Mouse (Mus musculus) embryo, embryonic 11.5 days (tissue): ENCODE results near the gene Bcas2.
"Not testable (repeated sequence)": the region's sequence is repeated elsewhere in the genome, so short reads cannot be mapped to it uniquely, and the experiment has no call there.

Experiments
- DNase-seq: peaks from one replicate; pipeline ENCODE4 v3.0.0-alpha.2; 2012; ENCODE audit warnings: low read depth, low spot score

Bcas2 gene

GRCm38 (mm10) chr3:103159232-103159900 is 12.1 kb upstream of the Bcas2 start:
- DNase-seq: no peak

GRCm38 (mm10) chr3:103169771-103170170 is 1.7 kb upstream of the Bcas2 start:
- DNase-seq: peak; percentile 77

DNA sequence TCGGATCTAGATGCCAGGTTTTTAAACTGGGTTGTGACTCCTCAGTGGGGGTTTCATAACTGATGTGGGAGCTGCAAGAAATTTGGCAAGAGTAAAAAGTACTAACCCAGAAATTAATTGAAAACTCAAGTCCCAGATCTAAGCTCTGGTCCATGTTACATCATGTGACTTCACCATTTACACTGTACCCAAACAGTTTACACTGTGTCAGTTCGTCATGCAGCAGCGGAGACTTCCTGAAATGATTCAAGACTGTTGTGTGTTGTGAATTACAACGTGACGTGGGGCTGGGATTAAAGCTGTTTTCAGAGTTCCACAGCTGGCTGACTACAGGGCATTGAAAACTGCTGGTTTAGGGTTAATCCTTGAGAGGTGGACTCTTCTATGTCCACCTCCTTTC is 1.2 kb downstream of the Bcas2 start:
- DNase-seq: no peak

DNA sequence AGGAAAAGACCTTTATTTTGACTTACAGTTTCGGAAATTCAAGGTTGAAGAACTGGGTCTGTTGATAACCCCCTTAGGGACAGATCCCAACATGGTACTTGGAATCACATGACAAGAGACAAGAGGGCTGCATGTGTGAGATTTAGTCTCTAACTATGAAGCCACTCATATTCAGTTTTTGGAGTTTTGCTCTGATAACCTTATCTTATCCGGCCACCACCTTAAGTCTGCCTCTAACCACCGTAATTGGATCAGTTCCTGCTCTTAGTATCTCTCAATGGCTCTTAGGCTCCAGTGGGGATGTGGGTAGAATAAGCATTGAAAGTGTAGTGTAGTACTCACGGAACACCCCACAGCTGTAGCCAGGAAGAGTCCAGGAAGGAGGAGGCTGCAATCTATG is 5.3 kb downstream of the Bcas2 start:
- no peak for DNase-seq

DNA sequence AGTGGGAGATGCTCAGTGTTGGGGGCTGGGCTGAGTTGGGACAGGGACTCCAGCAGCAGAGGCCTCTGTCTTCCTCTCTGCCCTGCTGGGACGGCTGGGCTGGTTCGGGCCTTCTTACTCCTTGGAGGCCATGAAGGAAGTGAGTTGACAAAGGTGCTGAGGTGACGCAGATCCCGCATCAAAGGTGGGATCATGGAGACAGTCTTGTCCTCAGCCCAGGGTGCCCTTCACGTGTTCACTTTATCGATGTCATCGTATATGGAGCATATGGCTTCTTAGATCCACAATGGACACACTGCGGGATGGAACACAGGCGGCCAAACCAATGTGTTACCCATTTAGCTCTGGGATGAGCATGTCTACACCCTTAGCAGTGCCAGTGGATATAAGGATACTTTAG is 8.1 kb downstream of the Bcas2 start:
- no peak for DNase-seq

- DNase-seq: no peak
Measured at GRCm38 (mm10) chr3:103181171-103181570, 9.7 kb downstream of the Bcas2 start.

- DNase-seq: no peak
Measured at GRCm38 (mm10) chr3:103182821-103183220, 11.4 kb downstream of the Bcas2 start.

- DNase-seq: not testable (repeated sequence)
Measured at GRCm38 (mm10) chr3:103184467-103184866, 13.0 kb downstream of the Bcas2 start.

DNA sequence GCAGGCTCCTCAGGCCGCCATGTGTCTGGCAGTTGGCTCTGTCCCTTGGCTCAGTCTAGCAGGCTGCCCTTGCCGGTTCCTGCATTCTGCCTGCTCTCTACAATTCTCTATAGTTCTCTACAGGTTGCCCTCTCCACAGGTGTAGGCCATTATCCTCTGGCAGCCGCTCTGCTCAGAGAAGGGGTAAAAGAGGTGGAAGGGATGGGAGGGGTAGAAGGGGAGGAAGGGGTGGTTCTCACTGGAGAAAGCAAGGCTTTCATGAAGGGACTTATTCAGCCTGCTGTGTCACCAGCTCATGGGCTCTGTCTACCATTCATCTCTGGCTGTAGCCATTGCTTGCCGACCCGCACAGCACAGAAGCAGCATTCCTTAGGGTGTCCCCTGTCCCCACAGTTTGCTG is 17.0 kb downstream of the Bcas2 start:
- no peak for DNase-seq

- DNase-seq: no peak
Measured at GRCm38 (mm10) chr3:103188856-103189255, 17.4 kb downstream of the Bcas2 start.

GRCm38 (mm10) chr3:103192161-103192560 is 20.7 kb downstream of the Bcas2 start:
- DNase-seq: no peak

- no peak for DNase-seq
Measured at GRCm38 (mm10) chr3:103193186-103193585, 21.7 kb downstream of the Bcas2 start.

GRCm38 (mm10) chr3:103196320-103196823 is 24.9 kb downstream of the Bcas2 start:
- DNase-seq: no peak

DNA sequence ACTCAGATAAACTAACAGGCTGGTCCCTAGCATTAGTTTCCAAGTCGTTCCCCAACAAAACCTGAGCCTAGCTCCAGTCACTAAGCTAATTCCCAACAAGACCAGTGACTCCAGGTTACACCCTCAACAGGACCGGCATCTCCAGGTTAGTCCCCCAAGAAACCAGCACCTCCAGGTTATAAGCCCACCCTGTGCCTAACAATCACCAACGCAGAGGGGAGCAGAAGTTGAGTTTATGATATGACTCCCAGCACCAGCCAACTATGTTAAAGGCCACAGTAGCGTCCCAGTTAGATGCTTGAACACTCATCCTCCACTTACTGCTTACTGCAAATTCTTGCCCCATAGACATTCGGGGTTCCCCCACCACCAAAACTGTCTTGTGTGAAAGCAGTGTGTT is 27.9 kb downstream of the Bcas2 start:
- DNase-seq: no peak

GRCm38 (mm10) chr3:103201105-103201504 is 29.6 kb downstream of the Bcas2 start:
- DNase-seq: not testable (repeated sequence)

DNA sequence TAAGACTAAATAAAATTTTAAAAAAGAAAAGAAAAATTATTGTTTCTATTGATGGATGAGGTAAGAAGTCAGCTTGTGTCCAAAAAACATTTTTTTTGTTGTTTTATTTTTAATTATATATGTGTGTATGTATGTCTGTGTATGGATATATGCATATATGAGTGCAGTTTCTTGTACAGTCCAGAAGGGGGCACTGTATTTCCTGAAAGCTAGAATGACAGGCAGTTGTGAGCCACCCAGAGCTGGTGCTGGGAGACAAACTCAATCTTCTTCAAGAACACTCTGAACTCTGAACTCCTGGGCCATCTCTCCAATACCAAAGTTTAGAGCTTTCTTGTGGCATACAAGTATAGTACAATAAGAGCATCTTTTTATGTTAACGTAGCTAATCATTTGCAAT is 32.1 kb downstream of the Bcas2 start:
- DNase-seq: no peak

DNA sequence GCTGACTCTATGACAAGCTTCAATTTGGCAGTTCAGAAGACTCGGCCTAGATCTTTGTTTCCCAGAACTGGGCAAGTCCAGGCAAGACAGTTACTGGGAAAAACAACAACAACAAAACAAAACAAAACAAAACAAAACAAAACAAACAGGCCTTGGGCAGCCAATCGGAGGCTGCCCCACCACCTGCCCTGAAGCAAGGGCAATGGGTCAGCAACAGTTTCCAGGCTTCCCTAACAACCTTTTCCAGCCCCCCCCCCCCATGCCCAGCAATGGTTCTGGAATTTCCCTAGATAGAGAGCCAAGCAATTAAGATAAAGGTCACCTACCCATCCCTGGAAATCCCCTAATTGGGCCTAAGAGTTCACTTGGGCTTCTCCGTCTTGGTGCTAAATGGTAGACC is 33.0 kb downstream of the Bcas2 start:
- no peak for DNase-seq

GRCm38 (mm10) chr3:103206393-103206792 is 34.9 kb downstream of the Bcas2 start:
- no peak for DNase-seq

GRCm38 (mm10) chr3:103207749-103208148 is 36.3 kb downstream of the Bcas2 start:
- no peak for DNase-seq

- DNase-seq: no peak
Measured at GRCm38 (mm10) chr3:103208237-103208636, 36.8 kb downstream of the Bcas2 start.

GRCm38 (mm10) chr3:103211101-103211500 is 39.6 kb downstream of the Bcas2 start:
- DNase-seq: no peak

DNA sequence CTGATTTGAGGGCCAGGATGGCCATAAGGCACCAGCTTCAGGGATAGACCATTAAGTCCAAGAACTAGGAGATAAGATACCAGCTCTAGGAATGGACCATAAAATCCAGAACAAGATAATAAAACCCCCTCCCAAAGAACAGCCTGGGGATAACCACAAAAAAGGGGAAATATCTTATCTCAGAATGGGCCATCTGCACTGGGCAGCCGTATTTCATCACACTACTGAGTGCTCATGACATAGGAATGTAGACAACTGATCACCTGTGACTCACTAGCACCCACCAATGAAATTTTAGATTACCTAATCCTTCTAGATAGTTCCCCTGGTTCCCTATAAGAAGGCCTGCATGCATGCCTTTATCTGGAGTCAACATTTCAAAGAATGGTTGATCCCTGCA is 40.7 kb downstream of the Bcas2 start:
- no peak for DNase-seq

DNA sequence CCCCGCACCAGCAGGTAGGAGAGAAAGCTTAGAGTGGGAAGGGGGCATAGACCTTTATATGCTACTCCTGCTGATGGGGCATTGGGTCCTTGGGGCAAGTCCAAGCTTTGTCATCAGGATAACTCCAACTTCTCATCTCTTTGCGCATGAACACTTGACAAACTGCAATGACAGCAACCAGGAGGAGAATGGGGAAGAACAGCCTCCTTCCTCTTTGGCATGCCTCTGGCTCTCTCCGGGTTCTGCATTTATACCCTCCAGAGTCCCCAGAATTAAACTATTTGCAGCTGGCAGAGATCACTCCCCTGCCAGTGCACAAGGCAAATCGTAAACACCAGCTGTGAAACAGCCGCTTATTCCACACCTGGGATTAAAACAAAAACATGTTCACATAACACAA is 42.1 kb downstream of the Bcas2 start:
- DNase-seq: no peak
